Mouse (Mus musculus): ENCODE results near the gene Tsks. TPM values are rescaled to one million over a fixed set of nuclear protein-coding genes. Genes with fewer than 3 reads are reported as not detected.

Gene Tsks
- total RNA-seq, 4 experiments from 2014 or later, result 0.37 to 0.85 (median 0.67) TPM

DNA sequence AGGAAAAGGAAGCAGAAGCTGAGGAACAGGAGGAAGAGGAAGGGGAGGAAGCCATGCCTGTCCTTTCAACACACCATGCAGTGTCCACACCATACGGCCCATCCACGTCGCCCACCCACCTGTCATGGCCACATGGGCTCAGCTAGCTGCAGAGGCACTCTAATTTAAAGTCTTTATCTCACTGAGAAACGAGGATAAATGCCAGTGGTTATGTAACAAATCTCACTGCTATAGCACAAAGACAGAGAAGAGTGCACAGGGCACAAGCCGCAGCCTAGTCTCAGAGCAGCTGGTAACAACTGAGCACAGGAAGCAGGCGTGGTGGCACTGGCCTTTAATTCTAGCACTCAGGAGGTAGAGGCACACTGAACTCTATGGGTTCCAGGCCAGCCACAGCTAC is 6.9 kb downstream of the Tsks start:
- DNase-seq (ENCODE audit: low spot score in 2 of 2), result no peak

DNA sequence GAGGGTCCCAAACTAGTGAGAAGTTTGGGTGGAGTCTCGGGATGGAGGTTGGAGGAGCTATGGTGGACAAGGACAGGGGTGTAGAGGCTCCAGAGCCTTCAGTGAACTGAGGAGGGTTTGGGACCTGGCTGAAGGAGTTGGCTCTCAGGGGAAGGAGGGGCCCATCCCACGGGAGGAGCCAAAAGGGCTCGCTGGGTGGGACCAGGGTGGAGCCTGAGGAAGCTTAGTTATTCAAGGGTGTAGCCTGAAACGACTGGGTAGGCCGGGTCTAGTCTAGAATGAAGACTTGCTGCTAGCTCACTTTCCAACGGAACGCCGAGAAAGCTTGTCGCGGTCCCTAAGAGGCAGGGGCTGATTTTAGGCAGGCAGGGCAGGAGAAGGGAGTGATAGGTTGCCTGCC is 9.0 kb downstream of the Tsks start:
- no peak for DNase-seq (ENCODE audit: low spot score in 2 of 2)

DNA sequence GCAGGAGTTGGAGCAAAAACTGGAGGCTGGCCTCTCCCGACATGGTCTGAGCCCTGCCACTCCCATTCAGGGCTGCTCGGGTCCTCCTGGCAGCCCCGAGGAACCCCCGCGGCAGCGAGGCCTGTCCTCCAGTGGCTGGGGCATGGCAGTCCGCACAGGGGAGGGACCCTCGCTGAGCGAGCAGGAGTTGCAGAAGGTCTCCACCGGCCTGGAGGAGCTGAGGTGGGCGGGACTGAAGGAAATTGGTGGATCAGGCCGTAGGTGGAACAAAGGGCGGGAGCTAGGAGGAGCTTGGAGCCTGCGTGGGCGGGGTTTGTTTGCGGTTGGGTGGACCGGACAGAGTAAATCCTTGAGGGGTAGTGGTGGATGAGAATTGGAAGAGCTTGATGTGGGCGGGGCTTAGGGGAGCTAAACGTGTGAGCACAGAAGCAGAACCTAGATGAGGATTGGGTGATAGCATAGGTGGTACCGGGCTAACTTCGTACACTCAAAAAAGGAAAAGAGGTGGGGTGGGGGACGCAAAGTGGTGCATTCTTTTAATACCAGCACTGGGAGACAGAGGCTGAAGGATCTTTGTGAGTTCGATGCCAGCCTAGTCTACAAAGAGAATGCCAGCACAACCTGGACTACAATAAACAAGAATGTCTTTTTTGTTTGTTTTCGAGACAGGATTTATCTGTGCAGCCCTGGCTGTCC is 9.8 kb downstream of the Tsks start:
- peak; percentile 79 to 82 for DNase-seq (ENCODE audit: low spot score in 2 of 2)

DNA sequence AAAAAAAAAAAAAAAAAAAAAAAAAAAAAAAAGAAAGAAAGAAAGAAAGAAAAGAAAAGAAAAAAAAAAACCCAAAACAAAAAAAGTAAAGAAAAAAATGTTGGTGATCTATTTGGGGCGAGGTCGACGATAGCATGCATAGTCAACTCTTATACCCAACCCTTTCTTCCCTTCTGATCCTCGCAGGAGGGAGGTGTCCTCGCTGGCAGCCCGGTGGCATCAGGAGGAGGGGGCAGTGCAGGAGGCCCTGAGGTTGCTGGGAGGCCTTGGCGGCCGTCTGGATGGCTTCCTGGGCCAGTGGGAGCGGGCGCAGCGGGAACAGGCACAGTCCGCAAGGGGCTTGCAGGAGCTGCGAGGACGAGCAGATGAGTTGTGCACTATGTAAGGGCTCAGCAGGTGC is 10.6 kb downstream of the Tsks start:
- no peak for DNase-seq (ENCODE audit: low spot score in 2 of 2)

DNA sequence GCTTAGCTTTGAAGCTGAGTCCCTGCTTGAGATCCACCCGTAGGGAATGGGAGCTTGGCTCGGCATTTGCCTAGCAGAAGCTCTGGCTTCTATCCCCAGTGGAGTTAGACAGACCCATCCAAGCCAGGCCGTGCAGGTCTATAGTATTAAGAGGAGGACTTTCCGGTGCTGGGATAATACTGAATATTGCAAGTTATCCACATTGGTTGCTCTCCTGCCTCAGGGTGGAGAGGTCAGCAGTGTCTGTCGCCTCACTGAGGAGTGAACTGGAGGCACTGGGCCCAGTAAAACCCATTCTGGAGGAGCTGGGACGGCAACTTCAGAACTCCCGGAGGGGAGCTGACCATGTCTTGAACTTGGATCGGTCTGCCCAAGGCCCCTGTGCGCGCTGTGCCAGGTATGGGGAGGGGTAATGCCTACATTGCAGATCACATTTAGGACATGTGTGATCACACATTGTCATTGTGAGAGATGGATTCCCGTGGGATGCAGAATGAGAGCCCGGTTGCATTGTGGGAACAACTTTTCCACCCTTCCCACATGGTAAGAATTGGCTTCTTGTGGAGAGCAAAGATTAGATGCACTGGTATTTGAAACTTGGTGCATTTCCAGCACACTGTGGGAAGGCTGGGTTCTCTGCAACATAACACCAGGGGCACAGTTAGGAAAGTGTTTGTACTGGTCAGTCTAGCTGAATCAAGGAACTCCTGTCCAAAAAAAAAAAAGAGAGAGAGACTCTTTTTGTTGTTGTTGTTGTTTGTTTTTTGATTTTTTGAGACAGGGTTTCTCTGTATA is 11.3 kb downstream of the Tsks start:
- DNase-seq (ENCODE audit: low spot score in 2 of 2), result no peak

DNA sequence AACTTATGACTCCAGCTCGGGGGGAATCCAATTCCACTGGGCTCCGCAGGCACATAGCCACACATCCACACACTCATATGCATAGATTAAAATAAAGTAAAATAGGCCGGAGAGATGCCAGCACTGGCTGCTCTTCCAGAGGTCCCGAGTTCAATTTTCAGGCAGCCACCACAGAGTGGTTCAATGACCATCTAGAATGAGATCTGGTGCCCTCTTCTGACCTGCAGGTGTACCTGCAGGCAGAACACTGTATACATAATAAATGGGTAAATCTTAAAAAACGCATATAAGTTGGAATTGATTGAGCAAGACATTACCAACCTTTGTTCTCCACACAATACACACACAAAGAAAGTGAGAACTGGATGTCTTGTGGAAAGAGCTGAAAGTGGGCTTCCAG is 12.6 kb downstream of the Tsks start:
- no peak for DNase-seq (ENCODE audit: low spot score in 2 of 2)

DNA sequence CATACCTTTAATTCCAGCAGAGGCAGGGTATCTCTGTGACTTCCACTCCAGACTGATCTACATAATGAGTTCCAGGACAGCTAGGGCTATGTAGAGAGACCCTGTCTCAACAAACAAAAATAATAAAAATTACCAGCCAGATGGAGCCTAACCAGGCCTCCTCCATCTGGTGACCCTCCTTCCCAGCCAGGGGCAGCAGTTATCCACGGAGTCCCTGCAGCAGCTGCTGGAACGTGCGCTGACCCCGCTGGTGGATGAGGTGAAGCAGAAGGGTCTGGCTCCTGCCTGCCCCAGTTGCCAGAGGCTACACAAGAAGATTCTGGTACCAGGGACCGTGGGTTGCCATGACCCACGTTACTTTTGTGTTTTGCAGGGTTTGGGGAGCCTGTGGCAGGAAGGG is 13.3 kb downstream of the Tsks start:
- no peak for DNase-seq (ENCODE audit: low spot score in 2 of 2)

DNA sequence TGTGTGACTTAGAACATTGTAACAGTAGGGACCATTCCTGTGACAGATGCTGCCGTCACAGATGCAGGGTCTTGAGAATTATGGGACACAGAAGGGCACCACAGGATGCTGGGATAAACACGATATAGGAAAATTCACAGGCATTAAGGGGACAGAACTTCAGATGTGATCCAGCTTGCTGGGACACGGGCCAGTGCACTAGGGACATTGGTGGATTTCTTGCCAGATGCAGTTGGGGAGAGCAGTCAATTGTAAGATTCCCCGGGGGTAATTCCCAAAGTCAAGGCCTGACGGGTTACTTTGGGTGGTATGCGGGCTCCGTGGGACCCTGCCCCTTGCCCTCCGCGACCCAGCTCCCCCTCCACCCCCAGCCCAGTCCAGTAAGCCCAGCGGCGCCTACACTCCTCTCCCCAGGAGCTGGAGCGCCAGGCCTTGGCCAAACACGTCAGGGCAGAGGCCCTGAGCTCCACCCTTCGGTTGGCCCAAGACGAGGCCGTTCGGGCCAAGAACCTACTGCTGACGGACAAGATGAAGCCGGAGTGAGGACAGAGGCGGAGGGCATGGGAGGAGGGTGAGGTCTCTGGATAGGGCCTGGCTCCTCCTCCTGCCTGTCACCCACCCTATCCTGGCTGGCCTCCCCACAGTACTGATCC is 14.3 kb downstream of the Tsks start:
- DNase-seq (ENCODE audit: low spot score in 2 of 2), result no peak

DNA sequence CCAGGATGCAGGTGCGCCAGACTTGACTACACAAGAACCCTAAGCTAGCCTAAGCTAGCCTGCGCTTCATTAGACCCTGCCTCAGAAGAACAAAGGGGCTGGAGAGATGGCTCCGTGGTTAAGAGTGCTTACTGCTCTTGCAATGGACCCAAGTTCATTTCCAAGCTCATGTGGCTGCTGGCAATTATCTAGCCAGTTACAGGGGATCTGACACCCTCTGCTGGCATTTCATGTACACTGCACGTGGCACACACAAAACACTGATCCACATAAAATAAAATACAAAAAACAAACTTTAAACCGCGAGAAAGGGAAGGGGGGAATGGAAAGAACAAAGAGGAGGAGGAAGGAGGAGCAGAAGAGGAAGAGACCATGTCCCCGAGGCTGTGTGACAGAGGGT is 15.2 kb downstream of the Tsks start:
- peak in 1 of 2 experiments; percentile 33 for DNase-seq (ENCODE audit: low spot score in 2 of 2)

DNA sequence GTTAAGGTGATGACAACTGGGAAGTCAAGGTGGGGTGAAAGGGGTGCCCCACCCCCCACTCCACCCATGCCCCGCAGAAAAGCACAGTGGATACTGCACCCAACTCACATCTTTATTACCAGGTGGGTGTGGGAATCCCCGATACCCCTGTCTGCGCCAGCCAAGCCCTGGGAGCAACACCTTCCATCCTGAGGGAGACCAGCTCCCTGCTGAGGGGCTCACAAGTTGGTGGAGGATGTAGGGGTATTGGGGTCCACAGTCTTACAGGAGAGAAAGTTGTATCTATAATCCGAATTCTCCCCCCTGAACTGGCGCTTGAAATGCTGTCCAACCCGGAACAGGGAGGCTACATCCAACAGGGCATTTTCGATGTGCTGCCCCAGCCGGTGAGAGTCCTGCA is 16.3 kb downstream of the Tsks start:
- no peak for DNase-seq (ENCODE audit: low spot score in 2 of 2)

DNA sequence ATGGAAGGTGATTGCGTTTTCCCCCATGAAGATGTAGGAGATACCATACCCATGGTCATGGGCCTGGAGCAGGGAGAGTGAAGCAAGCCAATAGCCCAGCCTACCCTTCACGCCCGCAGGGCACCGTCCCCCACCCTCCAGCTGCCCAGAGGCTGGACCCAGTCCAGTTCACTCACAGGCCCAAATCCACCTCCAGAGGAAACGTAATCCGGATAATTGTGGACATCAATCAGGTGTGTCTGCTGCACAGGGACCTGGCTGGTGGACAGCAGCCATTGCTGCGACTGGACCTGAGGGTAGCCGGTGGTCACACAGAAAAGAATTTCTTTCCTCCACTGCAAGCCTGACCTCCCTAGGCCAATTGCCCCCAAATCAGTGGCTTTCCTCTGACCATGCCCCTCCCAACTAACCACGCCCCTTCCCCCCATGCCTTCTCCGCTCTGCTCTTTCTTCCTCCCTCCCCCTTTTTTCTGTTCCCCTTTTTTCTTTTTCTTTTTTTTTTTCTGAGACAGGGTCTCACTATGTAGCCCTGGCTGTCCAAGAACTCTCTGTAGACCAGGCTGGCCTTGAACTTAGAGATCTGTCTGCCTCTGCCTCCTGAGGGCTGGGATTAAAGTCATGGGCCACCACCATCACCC is 17.0 kb downstream of the Tsks start:
- no peak for DNase-seq (ENCODE audit: low spot score in 2 of 2)

DNA sequence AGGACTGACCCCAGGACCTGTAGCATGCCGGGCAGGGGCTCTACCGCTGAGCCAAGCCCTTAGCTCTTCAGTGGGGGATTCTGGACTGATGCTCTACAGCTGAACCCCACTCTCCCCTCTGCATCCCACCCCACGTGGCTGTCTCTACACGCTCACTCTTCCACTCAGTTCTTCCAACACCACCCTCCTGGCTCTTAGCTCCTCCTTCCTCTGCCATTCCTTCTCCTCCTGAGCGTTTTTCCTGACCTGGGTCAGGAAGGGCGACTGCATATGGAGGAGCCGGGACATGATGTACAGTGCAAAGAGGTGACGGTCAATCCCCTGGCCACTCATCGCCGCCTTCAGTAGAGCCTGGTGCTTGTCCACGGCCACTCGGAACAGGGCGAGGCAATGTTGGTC is 17.5 kb downstream of the Tsks start:
- DNase-seq (ENCODE audit: low spot score in 2 of 2), result no peak

DNA sequence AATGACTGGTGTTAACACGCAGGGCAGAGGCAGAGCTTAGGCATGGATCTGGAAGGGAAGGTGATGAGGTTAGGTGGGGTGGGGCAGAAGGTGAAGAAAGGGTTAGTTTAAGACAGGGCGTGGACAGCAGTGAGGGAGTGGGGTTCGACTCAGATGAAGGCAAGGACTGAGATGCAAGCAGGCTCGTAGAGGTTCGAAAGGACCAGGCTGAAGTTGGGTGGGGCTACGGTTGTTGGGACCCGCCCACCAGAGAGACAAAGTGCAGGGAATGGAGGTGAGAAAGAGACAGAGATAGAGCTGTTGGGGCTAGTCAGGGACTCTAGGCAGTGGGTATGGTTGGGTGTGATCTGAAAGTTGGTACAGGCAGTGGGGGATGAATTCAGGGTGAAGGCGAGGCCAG is 19.3 kb downstream of the Tsks start:
- DNase-seq (ENCODE audit: low spot score in 2 of 2), result no peak

DNA sequence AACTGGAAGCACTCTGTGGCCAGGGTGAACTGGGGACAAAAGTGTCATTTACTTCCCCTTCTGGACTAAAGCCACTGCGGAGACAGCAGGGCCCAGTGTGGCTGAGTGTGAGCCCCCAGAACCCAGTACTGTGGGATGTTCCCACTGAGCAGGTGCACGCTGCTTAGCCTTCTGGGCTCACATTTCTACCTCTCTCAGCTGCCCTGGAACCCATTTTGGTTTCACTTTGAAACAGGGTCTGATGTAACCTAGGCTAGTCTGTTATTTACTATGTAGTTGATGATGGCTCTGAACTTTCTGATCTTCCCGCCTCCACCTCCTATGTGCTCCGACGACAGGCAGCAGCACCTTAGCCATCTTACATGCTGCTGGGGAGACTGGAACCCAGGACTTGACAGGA is 19.8 kb downstream of the Tsks start:
- no peak for DNase-seq (ENCODE audit: low spot score in 2 of 2)

DNA sequence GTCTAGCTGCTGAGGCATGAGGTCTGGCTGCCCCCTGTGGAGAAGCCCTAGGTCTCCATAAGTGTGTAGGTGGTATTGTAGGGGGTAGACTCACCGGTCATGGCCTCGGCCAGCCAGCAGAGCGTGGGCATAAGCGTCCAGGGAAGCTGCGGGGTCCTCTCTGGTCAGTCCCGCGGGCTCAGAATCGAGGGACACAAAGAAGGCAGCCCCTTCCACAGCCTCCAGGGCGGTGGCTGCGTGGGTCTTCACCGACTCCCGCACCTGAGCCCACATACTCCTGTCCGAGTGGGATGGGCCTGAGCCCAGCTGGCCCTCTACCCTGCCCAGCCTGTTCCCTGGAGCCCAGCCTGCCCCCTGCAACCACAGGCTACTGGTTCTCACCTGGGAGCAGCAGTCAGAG is 22.0 kb downstream of the Tsks start:
- no peak for DNase-seq (ENCODE audit: low spot score in 2 of 2)

DNA sequence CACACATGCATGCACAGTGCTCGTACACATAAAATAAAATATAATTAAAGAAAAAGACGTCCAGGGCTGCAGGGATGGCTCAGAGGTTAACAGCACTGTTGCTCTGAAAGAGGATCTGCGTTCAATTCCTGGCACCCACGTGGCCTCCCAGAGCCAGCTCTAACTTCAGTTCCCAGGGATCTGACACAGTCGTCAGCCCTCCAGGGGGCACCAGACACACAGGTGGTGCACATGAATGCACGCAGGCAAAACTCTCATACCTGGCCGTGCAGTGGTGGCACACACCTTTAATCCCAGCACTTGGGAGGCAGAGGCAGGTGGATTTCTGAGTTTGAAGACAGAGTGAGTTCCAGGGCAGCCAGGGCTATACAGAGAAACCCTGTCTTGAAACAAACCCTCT is 23.0 kb downstream of the Tsks start:
- no peak for DNase-seq (ENCODE audit: low spot score in 2 of 2)

DNA sequence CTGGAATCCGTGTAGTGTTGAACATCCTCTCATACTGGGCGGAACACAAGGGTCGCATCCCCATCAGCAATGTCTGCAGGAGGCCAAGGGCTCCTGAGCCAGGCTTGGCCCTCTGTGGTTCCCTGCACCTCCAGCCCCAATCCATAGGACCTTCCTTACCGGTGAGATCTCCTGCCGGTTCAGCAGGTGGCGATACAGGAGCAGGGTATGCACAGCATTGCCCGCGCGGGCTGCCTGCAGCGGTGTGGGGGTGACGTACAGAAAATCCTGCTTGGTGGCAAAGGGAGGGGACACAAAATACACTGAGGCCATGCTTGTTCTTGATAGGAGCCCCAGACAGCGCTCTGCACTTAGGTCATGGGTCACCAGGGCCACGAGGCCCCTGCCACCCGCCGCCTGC is 23.6 kb downstream of the Tsks start:
- no peak for DNase-seq (ENCODE audit: low spot score in 2 of 2)

DNA sequence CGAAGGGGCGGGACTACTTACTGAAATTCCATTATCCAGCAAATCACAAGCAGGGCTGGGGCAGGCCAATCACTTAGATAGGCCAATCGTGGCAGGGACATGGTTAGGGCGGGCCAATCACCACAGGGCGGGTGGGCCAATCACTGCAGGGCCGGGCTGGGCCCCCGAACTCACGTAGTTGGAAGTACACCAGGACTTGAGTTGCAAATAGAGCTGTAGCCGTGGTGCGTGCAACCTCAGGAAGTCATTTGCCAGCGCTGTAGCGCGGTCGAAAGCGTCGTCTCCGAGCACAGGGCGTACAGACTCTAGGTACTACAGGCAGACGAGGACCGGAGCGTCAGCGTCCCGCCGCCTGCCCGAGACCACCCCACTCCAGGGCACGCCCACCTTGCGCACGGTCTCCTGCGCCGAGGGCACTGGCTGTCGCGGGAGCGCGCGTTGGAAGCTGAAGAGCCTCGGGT is 27.3 kb downstream of the Tsks start:
- peak; percentile 82 to 85 for DNase-seq (ENCODE audit: low spot score in 2 of 2)

DNA sequence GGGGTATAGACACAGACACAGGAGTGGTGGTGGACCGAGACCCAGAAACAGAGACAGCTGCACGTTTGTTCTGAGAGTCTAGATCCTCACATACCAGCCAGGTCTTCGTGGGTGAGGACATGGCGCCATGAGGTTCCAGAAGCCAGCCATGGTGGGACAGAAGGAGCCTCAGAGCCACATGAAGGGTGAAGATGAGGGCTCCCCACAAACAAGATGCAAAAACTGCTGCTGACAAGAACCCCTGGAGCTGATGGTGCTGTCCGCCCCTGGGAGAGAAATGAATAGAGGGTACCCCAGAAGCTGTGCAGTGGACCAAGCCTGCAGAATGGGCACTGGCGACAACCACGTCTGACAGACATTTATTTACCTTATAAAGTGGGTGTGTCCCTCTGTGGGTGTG is 28.1 kb downstream of the Tsks start:
- DNase-seq (ENCODE audit: low spot score in 2 of 2), result no peak

DNA sequence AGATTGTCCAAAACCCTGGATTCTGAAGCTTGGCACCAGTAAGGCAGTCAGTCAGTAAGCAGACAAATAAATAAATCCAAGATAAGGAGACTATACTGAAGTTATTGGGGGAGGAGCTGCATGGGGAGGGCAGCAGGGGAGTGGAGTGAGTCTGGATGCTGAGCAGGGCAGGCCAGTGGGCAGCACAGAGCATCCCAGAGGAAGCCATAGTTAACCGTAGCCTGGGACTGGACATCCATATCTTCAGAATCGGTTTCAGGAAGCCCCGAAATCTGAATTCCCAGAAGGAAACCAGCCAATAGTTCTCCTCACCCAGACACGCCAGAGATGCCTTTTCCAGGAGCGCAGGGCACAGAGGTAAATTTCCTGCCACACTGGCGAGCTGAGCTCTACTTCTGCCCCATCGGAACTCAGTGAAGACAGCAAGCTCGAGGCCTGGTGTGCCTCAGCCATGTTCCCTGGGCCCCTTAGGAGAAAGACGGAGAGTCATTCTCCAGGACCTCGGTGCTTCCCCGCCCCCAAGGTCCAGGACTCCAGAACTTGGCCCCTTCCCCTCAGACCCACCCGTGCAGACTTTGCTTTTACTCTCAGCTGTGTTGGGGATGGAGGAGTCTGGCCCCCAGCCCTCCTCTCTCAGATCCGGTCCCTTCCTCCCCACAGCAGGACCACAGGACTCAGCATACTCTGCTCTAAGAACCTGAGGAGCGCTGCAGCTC is 30.6 kb downstream of the Tsks start:
- DNase-seq (ENCODE audit: low spot score in 2 of 2), result no peak

DNA sequence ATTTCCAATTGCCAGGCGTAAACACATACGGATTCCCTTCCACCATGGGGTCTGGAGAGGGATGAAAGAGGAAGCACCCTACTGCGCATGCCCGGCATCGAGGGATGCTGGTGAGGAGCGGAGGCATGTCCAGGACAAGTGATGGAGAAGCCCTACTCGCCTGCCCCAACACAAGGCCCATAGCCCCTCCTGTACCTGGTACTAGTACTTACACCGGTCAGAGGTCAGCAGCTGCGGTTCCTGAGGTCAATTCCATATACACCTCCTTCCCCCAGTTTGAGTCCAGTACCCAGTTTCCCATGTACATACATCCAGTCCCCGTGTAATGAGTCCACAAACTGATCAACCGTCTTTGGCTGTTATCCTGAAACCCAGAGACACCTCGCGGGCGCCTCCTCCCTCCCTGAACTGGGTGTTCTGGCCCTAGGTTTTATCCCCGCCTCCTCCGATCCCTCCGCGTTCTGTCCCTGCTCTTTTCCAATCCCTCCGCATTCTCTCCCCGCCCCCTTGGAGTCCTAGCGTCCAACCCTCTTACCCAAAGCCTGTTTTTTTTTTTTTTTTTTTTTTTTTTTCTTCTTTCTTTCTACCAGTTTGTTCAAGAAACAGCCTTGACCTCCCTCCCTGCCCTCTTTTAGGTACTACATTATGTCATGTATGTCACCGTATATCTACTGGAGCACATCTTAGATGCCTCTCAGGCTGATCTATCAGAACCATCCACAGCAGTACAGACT is 31.5 kb downstream of the Tsks start, which contains the start of gene Cpt1c:
Gene Cpt1c (minus strand): TSS at position 469 of the 734 bp plus-strand sequence.
- DNase-seq (ENCODE audit: low spot score in 2 of 2), result peak; percentile 85 to 90

Measured in layer of hippocampus, adult 8-10 months (tissue).